Mouse (Mus musculus) kidney, adult 8-10 months (tissue): ENCODE data around the gene Mast4.
A peak's percentile ranks its signal among the peaks of the same experiment; 100 is the strongest.

Experiments
- DNase-seq, 2 experiments: peaks; one replicate each; pipeline ENCODE4 v3.0.0; 2022

Mast4 gene

DNA sequence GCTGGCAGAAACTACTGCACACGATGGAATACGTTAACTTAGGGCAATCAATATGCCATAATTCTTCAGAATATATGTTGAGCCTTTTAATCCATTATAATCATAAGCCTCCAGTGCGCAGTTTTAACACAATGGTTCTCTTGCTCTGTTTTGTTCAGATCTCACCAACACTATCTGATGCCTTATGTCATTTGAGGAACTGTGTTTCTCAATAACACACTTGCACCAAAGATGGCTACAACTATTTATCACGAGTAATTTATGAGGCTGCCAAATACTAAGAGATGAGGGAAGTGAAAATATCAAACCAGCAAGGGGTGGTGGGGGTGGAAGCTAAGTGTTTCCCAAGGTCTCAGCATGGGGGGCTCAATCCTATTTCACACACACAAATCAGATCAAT, 448.1 kb downstream of the Mast4 start:
- DNase-seq, result no peak

DNA sequence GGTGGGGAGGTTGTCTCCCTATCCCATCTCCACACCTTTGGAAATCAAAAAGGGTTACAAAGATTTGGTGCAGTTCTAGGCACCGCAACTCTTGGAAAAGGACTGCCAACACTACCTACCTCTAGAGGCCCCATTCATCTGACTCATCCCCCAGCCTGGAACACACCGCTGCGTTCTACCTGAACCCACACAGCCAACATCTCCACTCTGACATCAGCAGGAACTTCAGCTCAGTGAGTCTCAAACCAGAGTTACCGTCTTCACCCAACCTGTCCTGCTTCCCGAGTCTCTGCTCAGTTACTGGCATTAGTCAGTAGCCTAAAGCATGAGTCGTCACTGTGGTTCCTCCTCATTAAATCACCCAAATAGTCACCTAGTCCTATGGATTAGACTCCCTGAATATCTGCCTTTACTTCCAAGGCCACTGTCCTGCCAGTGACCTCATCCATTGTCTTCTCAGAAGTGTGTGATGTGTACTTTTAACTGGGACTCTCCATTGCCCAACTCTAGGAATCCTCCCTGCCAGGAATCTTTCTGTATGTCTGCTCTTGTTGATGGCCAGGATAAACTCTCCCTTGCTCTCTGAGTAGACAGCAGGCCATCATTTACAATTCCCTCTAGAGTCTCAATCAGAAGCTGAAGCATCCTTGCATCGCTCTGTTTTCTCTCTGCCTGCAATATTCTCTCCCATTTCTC, 453.8 kb downstream of the Mast4 start:
- no peak for DNase-seq

DNA sequence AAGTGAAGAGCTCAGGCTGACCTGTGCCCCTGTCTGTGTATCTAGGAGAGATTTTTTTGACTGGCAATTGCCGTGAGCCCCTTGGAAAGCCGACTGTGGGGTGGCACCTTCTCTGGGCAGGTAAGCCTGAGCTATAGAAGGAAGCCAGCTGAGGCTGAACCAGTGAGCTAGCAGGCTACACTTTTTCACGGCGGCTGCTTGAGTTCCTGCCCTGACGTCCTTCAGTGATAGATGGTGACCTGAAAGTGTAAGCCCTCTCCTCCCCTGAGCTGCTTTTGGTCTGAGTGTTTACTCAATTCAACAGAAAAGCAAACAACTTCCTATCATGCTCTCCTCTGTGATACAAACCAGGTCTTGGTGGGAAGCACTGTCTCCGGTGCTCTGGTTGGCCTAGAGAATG, 455.7 kb downstream of the Mast4 start:
- no peak for DNase-seq

DNA sequence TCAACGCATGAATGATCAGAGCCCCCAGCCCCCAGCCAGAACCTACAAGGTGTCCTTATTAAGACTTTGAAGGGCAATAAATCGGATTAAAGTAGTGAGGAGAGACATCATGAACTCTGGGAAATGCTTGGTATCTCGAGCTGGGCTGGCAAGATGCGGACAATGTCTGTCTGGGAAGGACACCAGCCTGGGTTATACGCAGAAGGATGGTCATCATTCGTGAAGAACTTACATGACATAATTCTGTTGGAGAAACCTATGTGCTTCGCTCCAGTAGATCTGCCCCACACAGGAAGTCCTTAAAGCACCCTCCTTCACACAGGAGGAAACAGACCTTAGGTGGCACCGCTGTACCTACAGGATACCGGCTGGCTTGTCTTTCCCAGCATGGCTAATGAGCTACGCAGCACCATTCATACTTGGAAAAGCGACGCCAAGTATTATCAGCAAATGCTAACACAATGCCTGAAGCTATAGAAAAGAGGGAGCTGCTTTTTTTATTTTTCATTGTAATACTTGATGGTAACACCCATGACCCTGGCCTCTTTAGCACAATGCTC, 456.5 kb downstream of the Mast4 start:
- no peak for DNase-seq

DNA sequence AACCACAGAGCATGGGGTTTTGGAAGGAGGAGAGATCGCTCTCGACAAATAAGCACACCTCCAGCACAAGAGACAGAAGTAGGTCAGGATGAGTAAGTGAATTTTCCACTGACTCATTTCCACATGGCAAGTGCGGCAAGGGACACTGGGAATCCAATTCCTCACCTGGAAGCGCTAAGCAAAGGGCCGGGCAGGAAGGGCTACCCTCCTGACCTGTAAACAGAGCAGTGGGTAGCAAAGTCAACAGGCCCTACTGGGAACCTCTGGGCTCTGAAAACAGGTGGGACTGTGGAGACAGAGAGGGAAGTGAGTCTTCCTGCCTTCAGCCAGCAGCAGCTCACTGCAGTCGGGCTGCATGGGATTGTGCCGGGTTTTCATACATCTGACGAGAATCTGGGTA, 457.1 kb downstream of the Mast4 start:
- DNase-seq, result no peak

DNA sequence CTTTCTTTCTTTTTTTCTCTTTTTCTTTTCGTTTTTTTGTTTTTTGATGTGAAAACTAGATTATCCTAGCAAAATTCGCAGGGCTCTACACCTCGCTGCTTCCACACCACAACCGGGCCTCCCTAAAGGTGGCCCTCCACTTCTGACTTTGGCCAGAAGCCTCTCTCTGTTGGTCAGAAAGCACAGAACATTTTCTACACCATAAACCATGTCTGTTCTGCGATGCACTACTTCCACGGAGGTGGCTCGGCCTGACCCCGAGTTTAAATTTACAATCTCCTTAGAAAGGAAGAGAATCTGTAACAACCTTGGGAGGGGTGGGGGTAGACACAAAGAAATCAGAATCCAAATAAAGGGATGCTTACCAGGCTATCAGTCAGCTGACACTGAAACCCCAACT, 458.8 kb downstream of the Mast4 start:
- no peak for DNase-seq

DNA sequence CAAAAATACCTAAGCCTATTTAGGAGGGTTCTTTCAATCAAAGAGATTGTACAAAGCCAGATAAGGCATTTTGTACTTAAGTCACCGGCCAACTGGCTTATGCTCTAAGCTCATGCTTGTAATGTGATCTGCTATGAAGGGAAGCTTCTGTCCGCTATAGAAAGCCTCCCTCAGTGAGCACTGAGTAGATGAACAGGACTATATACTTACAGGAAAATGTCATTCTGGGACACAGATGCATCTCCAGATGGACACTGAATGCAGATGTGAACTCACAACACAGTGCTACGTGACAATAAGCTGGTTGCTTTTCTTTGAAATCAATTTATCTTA, 459.2 kb downstream of the Mast4 start:
- DNase-seq, result no peak

DNA sequence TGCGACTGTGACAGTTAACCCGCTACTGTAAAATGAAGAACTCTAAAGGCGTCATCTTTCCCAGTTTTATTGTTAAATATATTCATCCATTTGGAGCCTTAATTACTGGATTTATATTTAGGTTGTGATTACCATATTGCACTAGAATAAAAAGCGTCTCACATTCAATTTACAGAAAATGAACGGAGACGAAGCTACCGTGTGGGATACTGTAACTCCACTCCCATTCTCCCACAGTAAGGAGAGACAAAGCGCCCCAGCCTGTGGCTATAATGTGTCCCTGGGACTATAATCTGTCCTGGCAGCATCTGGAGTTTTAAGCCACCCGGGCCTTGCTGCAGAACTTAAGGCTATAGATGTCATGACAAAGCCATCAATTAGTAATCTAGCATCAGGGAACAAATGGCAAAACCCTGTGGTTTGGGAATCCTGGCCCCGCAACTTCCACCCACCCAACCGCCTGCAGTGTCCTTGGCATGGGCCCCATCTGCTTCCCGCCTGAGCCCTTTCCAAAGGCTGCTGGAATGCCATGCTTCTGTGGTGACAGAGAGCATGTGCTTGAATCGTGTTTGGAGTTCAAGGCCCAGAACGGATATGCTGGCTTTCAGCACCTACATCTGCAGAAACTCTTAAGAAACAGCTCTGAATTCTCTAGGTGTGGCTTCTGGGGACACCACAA, 459.7 kb downstream of the Mast4 start:
- no peak for DNase-seq

DNA sequence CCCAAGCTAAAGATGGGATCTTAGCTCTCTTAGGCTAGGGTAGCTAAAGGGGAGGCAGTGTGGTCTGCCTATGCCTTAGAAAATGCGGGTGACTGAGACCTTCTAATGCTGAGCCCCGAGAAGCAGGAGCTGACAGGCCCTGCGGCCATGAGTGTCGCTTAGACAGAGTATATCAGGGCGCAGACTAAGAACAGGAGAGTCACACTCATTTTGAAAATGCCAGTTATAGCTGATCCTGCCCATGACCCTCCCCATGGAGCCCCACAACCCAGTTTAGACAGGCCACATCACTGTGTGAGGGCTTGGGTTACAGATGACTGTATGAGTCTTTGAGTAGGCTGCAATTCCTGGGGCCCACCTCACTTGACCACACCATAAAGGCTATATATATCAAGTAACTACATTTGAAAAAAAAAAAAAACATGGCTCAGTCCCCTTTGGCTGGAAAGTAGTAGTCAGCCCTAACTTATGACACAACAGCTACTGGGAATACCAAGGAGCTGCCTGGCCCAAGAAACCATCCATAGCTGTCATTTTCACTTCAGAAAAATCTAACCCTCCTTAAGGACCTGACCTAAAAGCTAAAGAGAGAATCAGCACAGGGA, 460.8 kb downstream of the Mast4 start:
- no peak for DNase-seq

DNA sequence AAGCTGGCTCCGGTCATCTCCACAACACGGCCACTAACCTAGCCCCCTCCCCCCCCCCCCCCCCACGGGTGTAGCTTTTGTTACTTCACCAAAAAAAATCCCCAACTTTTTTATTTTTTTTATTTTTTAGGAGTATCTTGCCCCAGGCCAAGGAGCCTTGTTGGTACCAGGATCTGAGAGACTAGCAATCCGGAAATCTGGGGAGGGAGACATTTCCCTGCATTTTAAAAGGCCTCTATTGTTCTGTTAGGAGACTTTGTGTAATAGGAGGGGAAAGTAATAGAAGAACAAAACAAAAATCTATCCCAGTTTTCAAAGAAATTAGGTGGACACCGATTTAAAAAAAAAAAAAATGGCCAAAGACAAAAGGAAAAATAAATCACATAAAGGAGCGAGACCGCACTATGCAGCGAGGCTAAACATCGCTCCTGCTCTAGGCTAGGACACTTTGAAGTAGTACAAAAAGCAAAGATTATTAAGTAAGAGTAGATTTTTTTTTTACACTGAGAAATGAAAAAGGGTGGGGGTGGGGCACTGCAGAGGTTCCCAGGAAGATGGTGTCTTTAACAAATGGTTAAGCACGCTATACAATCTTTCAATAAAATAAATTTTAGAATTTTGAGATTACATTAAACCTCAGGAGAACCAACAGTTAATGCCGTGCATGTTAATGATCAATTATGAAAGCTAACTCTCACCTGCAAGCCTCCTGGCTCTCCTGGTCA, 462.8 kb downstream of the Mast4 start:
- no peak for DNase-seq

DNA sequence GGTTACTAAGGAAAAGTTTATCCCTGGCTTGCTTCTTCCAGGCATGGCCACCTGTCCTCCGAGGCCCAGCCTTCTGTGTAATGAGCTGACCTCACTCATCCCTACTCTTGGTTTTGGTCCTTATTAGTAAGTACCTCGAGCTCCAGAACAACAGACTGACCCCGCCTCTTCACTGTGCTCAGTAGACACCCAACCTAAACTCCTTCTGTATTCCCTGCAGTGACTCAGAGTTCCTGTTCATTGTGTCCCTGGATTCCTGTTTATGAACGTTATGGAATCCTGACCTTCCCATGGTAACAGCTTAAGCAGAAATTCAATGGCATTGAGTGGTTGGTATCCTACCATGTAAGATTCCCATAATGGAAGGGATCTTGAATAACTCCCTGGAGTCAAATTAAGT, 464.8 kb downstream of the Mast4 start:
- no peak for DNase-seq

DNA sequence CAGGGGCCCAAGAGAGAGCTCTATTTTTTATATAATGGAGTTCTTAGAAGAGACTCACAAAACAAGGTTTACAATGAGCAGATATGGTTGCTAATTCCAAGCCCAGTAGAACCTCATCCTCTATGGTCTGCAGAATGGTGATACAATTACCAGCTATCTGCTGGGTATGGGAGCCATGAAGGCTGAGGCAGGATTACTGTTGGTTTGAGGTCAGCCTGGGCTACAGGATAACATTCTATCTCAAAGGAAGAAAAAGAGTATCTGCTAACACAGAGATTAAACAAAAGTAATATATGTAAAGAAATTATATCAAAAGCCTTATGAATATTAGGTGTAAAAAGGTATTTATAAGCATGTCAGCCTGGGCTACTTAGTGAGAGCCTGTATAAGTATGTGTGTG, 467.5 kb downstream of the Mast4 start:
- DNase-seq, result no peak

DNA sequence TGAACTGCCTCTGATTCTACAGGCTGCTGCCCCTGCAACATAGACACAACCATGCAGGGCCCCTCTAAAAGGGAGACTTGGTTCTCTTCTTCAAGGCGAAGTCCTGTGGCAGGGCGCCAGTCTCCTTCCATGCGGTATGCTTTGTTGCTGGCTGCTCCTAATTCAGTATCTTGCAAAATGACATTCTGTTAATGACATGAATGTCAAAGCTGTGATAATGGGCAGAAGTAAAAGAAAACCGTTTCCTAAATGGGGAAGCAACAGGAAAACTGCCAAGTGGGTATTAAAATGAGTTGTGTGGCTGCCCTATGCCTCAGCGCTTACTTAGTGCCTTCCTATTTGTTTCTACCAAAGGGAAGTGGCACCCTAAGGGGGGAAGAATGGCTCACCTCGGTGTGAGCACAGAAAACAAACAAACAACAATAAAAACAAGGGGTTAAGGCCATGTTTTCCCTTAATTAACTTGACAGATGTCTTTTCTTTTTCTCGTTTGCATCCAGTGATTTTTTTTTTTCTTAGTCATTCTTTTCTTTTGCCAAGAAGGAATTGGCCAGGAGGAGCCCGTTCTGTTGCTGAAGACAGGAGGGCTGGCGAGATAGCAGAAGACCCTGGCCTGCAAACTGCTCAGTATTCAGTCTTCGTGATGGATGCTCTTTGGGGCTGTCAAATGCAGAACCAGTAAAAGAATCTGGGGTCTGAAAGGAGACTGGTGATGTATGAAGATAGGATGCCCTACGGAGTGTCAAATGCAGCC, 468.1 kb downstream of the Mast4 start:
- no peak for DNase-seq

DNA sequence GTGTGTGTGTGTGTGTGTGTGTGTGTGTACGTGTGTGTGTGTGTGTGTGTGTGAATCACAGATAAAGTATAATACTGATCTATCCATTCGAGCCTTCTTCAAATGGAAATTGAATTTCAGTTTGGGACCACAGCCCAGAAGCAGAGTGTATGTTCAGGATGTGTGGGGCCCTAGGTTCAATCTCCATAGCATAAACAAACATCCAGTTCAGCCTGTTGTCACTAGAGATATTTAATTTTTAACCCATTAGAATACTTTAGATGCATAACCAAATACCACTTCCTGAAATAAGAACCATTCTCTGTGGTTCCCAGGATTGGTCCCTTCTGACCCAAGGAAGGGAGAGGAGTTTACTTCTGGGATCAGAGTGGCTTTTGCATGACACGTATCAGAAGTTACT, 468.8 kb downstream of the Mast4 start:
- no peak for DNase-seq

DNA sequence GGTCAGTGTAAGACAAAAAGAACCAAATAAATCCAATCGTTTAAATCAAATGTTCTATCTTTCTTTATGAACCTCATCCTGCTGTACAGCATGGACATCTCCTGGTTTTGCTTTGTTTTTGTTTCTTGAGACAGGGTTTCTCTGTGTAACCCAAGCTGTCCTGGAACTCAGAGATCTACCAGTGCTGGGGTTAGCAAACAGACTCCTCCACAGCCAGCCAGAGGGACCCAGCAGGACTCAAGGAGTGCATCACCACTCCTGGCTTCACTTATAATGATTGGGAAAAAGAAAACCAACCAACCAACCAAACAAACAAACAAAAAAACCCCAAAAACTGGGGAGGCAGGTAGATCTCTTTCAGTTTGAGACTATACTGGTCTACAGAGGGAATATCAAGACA, 469.5 kb downstream of the Mast4 start:
- no peak for DNase-seq

DNA sequence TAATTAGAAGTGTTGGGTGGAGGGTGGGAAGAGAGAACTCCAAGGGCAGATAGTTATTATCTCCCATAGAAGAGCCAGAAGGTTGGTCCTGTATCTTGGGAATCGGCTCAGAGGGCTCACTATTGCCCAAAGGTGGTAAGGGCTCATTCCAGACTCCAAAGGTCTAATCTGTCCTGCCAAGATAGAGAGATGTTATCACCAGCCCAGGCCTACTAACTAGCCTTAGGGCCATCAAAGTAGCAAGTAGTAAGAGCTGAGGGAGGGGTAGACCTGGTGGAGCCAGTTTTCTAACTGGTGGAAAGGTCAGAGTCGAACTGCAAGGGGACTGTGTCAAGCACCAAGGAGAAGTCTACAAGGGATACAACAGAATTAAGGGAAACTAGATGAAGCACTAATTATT, 470.2 kb downstream of the Mast4 start:
- DNase-seq, result no peak

DNA sequence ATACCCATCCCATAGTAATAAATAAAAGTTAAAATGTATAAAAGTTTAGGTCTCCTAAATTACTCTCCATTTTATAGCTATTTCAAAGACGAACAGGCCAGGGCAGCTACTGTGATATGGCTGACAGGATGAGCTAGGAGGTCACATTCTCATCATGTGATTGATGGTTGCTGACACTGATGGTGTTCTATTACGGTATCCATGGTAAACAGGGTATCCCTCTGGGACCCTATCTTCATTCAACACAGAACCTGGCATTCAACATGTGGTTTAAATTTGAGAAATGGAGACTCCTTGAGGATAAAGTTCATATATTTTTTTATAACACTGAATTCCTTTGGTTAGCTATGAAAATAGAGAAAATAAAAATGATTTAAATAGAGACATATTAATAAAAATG, 471.3 kb downstream of the Mast4 start:
- no peak for DNase-seq

DNA sequence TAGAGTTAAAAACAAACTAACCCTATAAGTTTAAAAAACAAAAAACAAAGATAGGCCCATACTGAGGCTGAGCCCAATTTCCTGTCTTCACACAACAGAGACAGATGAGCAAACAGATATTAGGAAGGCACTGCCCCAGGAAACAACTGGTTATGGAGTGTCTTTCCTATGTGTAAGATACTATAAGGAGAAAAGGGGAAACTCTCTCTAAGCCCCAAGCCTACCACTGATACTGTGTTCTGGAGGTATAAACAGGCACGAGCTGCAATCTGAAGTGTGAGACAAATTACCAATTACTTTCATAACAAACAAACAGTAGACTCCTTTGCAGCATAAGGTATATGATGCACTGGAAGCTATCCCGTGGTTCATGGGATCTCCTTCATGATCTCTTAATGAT, 471.9 kb downstream of the Mast4 start:
- DNase-seq, result no peak

DNA sequence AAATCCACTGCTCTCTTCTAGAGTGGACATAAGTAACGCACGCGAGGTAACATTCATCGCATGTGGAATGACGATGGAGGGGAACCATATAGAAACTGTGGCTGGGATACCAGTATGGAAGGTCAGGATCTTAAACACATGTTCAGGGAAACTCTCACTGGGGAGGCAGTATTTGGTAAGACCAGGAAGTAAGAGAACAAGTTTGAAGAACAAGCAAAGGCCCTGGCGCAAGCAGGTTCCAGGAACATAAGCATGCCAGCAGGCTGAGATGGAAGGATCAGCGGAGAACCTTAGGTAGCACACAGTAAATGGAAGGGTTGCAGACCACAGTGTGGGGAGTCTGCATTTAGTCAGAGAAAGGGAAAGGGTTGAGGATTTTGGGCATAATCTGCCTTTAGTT, 473.6 kb downstream of the Mast4 start:
- DNase-seq, result no peak

DNA sequence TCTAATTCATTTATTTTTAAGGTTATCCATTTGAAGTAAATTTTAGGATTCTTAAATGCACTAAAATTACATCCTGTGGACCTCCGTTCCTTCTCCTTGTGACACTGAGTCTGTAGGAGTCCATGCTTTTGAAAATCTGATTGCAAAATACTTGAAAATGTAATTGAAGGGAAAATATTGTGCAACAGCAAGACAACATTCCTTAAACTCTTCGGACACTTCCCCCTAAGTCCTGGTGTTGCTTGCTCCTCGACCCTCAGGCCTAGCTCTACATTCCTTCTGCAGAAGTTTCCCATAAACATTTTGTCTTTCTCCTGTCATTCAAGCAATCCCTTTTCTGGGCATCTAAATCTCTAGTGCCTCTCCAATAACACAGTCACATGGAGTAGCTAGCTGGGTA, 474.2 kb downstream of the Mast4 start:
- DNase-seq, result no peak

DNA sequence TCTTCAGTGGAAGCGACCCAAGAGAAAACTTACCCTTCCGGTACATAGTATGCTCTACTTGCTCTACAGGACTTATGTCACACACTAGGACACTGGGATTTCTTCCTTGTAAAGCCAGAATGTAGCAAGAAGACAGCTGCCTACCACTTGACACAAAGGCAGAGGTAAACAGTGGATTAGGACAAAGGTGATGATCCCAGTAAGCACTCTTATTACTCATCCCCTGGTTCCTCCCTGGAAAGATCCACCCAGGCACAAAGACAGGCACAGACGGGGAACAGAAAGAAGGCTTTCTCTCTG, 476.8 kb downstream of the Mast4 start:
- no peak for DNase-seq

DNA sequence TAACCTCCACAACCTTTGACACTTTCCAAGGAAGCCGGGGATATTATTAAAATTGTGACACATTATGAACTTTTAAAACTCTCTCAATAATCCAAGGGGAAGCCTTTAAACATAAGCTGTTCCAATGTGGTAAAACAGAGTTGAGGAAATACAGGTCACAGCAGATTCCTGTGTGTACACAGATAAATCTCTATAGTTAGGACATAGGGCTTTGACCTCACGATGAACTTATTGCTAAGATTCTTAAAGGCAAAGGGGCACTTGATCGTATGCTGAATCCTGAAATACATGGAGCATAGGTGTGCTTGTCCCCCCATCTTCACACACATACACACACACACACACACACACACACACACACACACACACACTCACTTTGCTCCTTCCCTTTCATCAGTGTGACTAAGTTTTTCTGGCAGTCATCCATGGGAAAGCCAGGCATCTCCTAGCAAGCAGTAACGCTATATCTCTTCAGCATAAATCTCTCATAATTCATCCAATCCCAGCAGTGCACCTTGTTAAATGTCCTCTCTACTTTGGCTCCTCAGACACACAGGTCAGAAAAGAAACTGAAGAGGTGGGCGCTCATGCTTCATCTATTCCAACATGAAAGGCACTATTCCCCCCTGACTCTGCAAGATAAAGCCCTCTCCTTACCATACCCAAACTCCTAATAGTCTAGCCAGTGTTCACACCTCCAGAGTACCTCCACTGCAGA, 477.3 kb downstream of the Mast4 start:
- no peak for DNase-seq

DNA sequence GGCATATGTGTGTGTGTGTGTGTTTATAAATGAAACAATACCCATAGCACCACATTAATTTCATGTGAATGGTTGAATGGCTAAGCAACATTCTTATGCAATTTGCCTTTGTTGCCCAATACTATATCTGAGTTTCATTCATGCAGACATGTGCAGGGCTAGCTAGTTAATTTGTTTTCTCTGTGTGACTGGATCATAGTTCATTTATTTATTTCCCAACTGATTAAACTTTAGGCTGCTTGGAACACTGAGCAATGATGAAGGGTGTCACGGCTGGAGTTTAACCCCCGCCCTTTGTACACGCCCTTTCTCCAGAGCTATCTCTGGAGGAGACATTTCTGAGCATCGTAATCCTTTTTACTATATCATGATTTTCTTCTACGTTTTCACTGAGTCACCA, 481.4 kb downstream of the Mast4 start:
- DNase-seq, result peak; percentile 50 to 67
